Mouse (Mus musculus): ENCODE data around the gene Camta1. TPM values are rescaled to one million over a fixed set of nuclear protein-coding genes. Genes with fewer than 3 reads are reported as not detected.
"Not testable (repeated sequence)": the region's sequence is repeated elsewhere in the genome, so short reads cannot be mapped to it uniquely, and the experiment has no call there.

The Camta1 gene
- polyA plus RNA-seq, 1 experiment from 2014 or later: 86.8 TPM

- WGBS: 90% methylated on average over 5 of the region's 5 CpGs
- Histone ChIP-seq H3K27me3 (ENCODE audit: control insufficient read depth, insufficient read depth, low read length) (no peaks in the 10 kb centered on the region), H3K4me3 (ENCODE audit: low read depth, low read length) (no peak overlapping the region), H3K9ac (replicated peaks; ENCODE audit: low read depth, low read length) (no peak overlapping the region), H3K9me3 (ENCODE audit: control insufficient read depth, low read depth, low read length) (peaks cover 22% of the 10 kb centered on the region), H3K4me1 (ENCODE audit: control insufficient read depth, insufficient read depth, low read length) (no peaks in the 10 kb centered on the region), H3K36me3 (ENCODE audit: control insufficient read depth, insufficient read depth, low read length) (no peaks in the 10 kb centered on the region), H3K27ac (ENCODE audit: low read length) (no peak overlapping the region), H3K4me2 (replicated peaks; ENCODE audit: low read depth, low read length) (no peak overlapping the region)
- no peak for ATAC-seq (ENCODE audit: insufficient number of reproducible peaks, insufficient read depth, low FRiP score, low read depth)
These were observed 981.3 kb downstream of the Camta1 start for GRCm38 (mm10) chr4:150880364-150880763.

GRCm38 (mm10) chr4:150879631-150880030 lies 982.0 kb downstream of the Camta1 start:
- peaks cover 22% of the 10 kb centered on the region for H3K9me3 ChIP-seq (ENCODE audit: control insufficient read depth, low read depth, low read length)
- H3K36me3 ChIP-seq (ENCODE audit: control insufficient read depth, insufficient read depth, low read length): no peaks in the 10 kb centered on the region
- no peaks in the 10 kb centered on the region for H3K27me3 ChIP-seq (ENCODE audit: control insufficient read depth, insufficient read depth, low read length)
- no peak for ATAC-seq (ENCODE audit: insufficient number of reproducible peaks, insufficient read depth, low FRiP score, low read depth)
- H3K27ac ChIP-seq (ENCODE audit: low read length): no peak overlapping the region
- no peak overlapping the region for H3K4me2 ChIP-seq (replicated peaks; ENCODE audit: low read depth, low read length)
- H3K4me3 ChIP-seq (ENCODE audit: low read depth, low read length): no peak overlapping the region
- 96% methylated on average over 22 of the region's 22 CpGs for WGBS
- no peak overlapping the region for H3K9ac ChIP-seq (replicated peaks; ENCODE audit: low read depth, low read length)
- no peaks in the 10 kb centered on the region for H3K4me1 ChIP-seq (ENCODE audit: control insufficient read depth, insufficient read depth, low read length)

GRCm38 (mm10) chr4:150875393-150875792 lies 986.3 kb downstream of the Camta1 start:
- Histone ChIP-seq H3K4me3 (ENCODE audit: low read depth, low read length) (no peak overlapping the region), H3K4me1 (ENCODE audit: control insufficient read depth, insufficient read depth, low read length) (peaks cover 20% of the 10 kb centered on the region), H3K9ac (replicated peaks; ENCODE audit: low read depth, low read length) (no peak overlapping the region), H3K9me3 (ENCODE audit: control insufficient read depth, low read depth, low read length) (peaks cover 20% of the 10 kb centered on the region), H3K36me3 (ENCODE audit: control insufficient read depth, insufficient read depth, low read length) (no peaks in the 10 kb centered on the region), H3K27ac (ENCODE audit: low read length) (no peak overlapping the region), H3K4me2 (replicated peaks; ENCODE audit: low read depth, low read length) (no peak overlapping the region), H3K27me3 (ENCODE audit: control insufficient read depth, insufficient read depth, low read length) (no peaks in the 10 kb centered on the region)
- ATAC-seq (ENCODE audit: insufficient number of reproducible peaks, insufficient read depth, low FRiP score, low read depth): no peak
- WGBS: 66% methylated on average over 10 of the region's 10 CpGs

- Histone ChIP-seq H3K4me1 (ENCODE audit: control insufficient read depth, insufficient read depth, low read length) (peaks cover 22% of the 10 kb centered on the region), H3K9me3 (ENCODE audit: control insufficient read depth, low read depth, low read length) (peaks cover 11% of the 10 kb centered on the region)
- WGBS: 50% methylated on average over 4 of the region's 4 CpGs
- not testable (repeated sequence) for H3K9ac ChIP-seq (replicated peaks; ENCODE audit: low read depth, low read length); H3K27ac ChIP-seq (ENCODE audit: low read length); H3K27me3 ChIP-seq (ENCODE audit: control insufficient read depth, insufficient read depth, low read length); H3K4me2 ChIP-seq (replicated peaks; ENCODE audit: low read depth, low read length); ATAC-seq (ENCODE audit: insufficient number of reproducible peaks, insufficient read depth, low FRiP score, low read depth); H3K4me3 ChIP-seq (ENCODE audit: low read depth, low read length); H3K36me3 ChIP-seq (ENCODE audit: control insufficient read depth, insufficient read depth, low read length)
These were observed 987.3 kb downstream of the Camta1 start for GRCm38 (mm10) chr4:150874416-150874815.

- Histone ChIP-seq H3K9ac (replicated peaks; ENCODE audit: low read depth, low read length) (no peak overlapping the region), H3K9me3 (ENCODE audit: control insufficient read depth, low read depth, low read length) (no peaks in the 10 kb centered on the region), H3K4me2 (replicated peaks; ENCODE audit: low read depth, low read length) (no peak overlapping the region), H3K27me3 (ENCODE audit: control insufficient read depth, insufficient read depth, low read length) (no peaks in the 10 kb centered on the region), H3K4me3 (ENCODE audit: low read depth, low read length) (no peak overlapping the region), H3K27ac (ENCODE audit: low read length) (peak overlapping the region; percentile 88; the same call in 1 of the 2 replicates), H3K36me3 (ENCODE audit: control insufficient read depth, insufficient read depth, low read length) (peaks cover 8% of the 10 kb centered on the region), H3K4me1 (ENCODE audit: control insufficient read depth, insufficient read depth, low read length) (peaks cover 25% of the 10 kb centered on the region)
- no peak for ATAC-seq (ENCODE audit: insufficient number of reproducible peaks, insufficient read depth, low FRiP score, low read depth)
- WGBS: 66% methylated on average over 8 of the region's 8 CpGs
These were observed 989.0 kb downstream of the Camta1 start for GRCm38 (mm10) chr4:150872681-150873080.

- Histone ChIP-seq H3K4me3 (ENCODE audit: low read depth, low read length) (no peak overlapping the region), H3K9ac (replicated peaks; ENCODE audit: low read depth, low read length) (no peak overlapping the region), H3K4me2 (replicated peaks; ENCODE audit: low read depth, low read length) (no peak overlapping the region), H3K36me3 (ENCODE audit: control insufficient read depth, insufficient read depth, low read length) (peaks cover 13% of the 10 kb centered on the region), H3K9me3 (ENCODE audit: control insufficient read depth, low read depth, low read length) (no peaks in the 10 kb centered on the region), H3K27me3 (ENCODE audit: control insufficient read depth, insufficient read depth, low read length) (no peaks in the 10 kb centered on the region), H3K4me1 (ENCODE audit: control insufficient read depth, insufficient read depth, low read length) (peaks cover 25% of the 10 kb centered on the region), H3K27ac (ENCODE audit: low read length) (peak overlapping the region; percentile 88; the same call in 1 of the 2 replicates)
- WGBS: 37% methylated on average over 9 of the region's 9 CpGs
- ATAC-seq (ENCODE audit: insufficient number of reproducible peaks, insufficient read depth, low FRiP score, low read depth): peak; percentile 40; the same call in 1 of the 2 replicates
These were observed 989.5 kb downstream of the Camta1 start for GRCm38 (mm10) chr4:150872139-150872651.

GRCm38 (mm10) chr4:150871392-150872138 lies 990.1 kb downstream of the Camta1 start:
- Histone ChIP-seq H3K9ac (replicated peaks; ENCODE audit: low read depth, low read length) (no peak overlapping the region), H3K4me2 (replicated peaks; ENCODE audit: low read depth, low read length) (no peak overlapping the region), H3K36me3 (ENCODE audit: control insufficient read depth, insufficient read depth, low read length) (peaks cover 19% of the 10 kb centered on the region), H3K27me3 (ENCODE audit: control insufficient read depth, insufficient read depth, low read length) (no peaks in the 10 kb centered on the region), H3K4me1 (ENCODE audit: control insufficient read depth, insufficient read depth, low read length) (peaks cover 25% of the 10 kb centered on the region), H3K27ac (ENCODE audit: low read length) (peak overlapping the region; percentile 88), H3K9me3 (ENCODE audit: control insufficient read depth, low read depth, low read length) (no peaks in the 10 kb centered on the region), H3K4me3 (ENCODE audit: low read depth, low read length) (no peak overlapping the region)
- WGBS: 20% methylated on average over 10 of the region's 10 CpGs
- ATAC-seq (ENCODE audit: insufficient number of reproducible peaks, insufficient read depth, low FRiP score, low read depth): peak; percentile 81

- peaks cover 25% of the 10 kb centered on the region for H3K36me3 ChIP-seq (ENCODE audit: control insufficient read depth, insufficient read depth, low read length)
- H3K4me2 ChIP-seq (replicated peaks; ENCODE audit: low read depth, low read length): no peak overlapping the region
- no peak overlapping the region for H3K4me3 ChIP-seq (ENCODE audit: low read depth, low read length)
- peak overlapping the region; percentile 88; the same call in 1 of the 2 replicates for H3K27ac ChIP-seq (ENCODE audit: low read length)
- H3K9me3 ChIP-seq (ENCODE audit: control insufficient read depth, low read depth, low read length): no peaks in the 10 kb centered on the region
- 66% methylated on average over 13 of the region's 13 CpGs for whole genome bisulfite sequencing
- ATAC-seq (ENCODE audit: insufficient number of reproducible peaks, insufficient read depth, low FRiP score, low read depth): peak; percentile 28; the same call in 1 of the 2 replicates
- H3K4me1 ChIP-seq (ENCODE audit: control insufficient read depth, insufficient read depth, low read length): peaks cover 25% of the 10 kb centered on the region
- no peak overlapping the region for H3K9ac ChIP-seq (replicated peaks; ENCODE audit: low read depth, low read length)
- no peaks in the 10 kb centered on the region for H3K27me3 ChIP-seq (ENCODE audit: control insufficient read depth, insufficient read depth, low read length)
These were observed 990.7 kb downstream of the Camta1 start for GRCm38 (mm10) chr4:150870963-150871391.

Data from stomach, embryonic 14.5 days (tissue).